Mouse (Mus musculus) effector memory CD4-positive, alpha-beta T cell, adult 5 months (primary cell): ENCODE measurements around the gene Vmn2r25. TPM values are rescaled to one million over a fixed set of nuclear protein-coding genes. Genes with fewer than 3 reads are reported as not detected.

ENCODE experiments used
- polyA plus RNA-seq: library from polyadenylated mRNA; unstranded; fragments of 100-300 nt; shearing (Covaris generic); gene quantifications from one replicate; pipeline ENCODE4 v1.2.1, GENCODE M21; 2017

Vmn2r25 gene
- polyA plus RNA-seq, result not detected

GRCm38 (mm10) chr6:123853363-123853762 is at the start of gene Vmn2r25:
Vmn2r25 (minus strand) TSS chr6:123853463.

GRCm38 (mm10) chr6:123778579-123778978 is 74.7 kb downstream of the Vmn2r25 start, which contains the start of gene Vmn2r24:
Vmn2r24 (plus strand) TSS chr6:123778879.

Other genes starting within 250 kb of the Vmn2r25 start
- gene Vmn2r22, start 202.7 kb downstream of the Vmn2r25 start, polyA plus RNA-seq, result 0.09 TPM
- gene Vmn2r23, start 150.8 kb downstream of the Vmn2r25 start, polyA plus RNA-seq, result 0.06 TPM
- not detected for gene Vmn2r24, start 74.6 kb downstream of the Vmn2r25 start, polyA plus RNA-seq
- not detected for gene Vmn2r26, start 171.1 kb upstream of the Vmn2r25 start, polyA plus RNA-seq